Comparison of ENCODE assay signal across 28 mouse cellular contexts in the genomic region with DNA sequence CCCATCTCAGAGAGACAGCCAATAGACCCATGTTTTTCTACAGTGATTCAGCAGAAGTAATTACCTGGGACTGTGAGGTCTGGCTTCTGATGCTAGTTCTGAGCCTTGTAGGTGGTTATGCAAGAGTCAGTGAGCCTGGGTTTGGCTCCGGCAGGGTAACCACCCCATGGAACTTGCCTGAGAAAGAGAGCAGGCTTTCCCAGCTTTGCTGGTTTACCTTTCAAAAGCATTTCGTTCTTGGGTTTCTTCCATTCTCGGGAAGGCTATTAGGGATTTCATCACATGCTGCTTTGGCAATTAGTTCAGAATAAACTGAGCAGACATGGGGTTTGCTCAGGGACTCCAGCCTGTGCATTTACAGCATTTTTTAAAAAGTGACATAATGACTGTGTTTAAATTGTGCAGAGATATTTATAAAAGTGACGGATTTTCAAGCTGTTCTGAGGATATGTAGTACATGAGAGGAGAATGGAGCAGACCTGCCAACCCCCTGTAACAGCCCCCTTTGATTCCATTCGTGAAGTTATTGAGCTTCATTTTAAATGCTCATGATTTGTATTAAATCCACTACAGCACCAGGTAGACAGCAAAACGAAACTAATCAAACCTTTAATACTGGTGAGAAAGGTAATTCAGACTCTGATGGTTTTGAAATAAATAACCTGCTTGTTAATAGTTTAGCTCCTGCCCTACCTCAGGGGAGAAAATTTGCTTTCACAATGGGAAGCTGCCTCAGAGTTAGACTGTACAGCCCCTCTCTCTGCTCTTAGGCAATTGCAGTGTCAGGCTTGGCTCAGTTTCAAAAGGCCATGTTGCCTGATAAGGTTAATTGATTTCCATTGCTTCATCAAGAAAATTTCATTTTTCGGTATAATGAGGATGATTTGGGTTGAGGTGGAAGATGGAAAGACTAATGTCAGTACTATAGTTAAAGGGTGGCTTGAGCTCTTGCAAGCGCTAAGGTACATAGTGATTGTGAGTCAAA.
A peak's percentile ranks its signal among the peaks of the same experiment; 100 is the strongest.
DNase-seq lines count a peak whose midpoint lies in the region; ATAC-seq and TF ChIP-seq lines count a peak whose summit lies in the region.
"Had no signal": no experiment of that assay in that cellular context is flagged by ENCODE, and none has a peak within 500 bp of the region (broad histone marks: within the 10 kb centered on the region; RNA-seq: fewer than 3 reads in every experiment).

No protein-coding gene starts in this region.

- no peak overlapping the region for H3K9ac ChIP-seq in embryonic facial prominence, embryonic 14.5 days (ENCODE audit: low read depth, low read length)
- H3K9ac ChIP-seq in lung, embryonic 14.5 days: no peak overlapping the region
- H3K9ac ChIP-seq: forebrain, embryonic 12.5 days; heart, embryonic 12.5 days; hindbrain, embryonic 14.5 days; limb, embryonic 15.5 days; liver, embryonic 15.5 days; neural tube, embryonic 12.5 days had no signal

- no peak for TF ChIP-seq CTCF in left cerebral cortex, adult 2 months (IDR thresholded peaks at IDR 0.05)
- no peak for TF ChIP-seq CTCF in lung, embryonic 14.5 days (IDR thresholded peaks at IDR 0.05; ENCODE audit: low read depth)

- no peak overlapping the region for H3K27ac ChIP-seq in embryonic facial prominence, embryonic 14.5 days (replicated peaks; ENCODE audit: low read depth, low read length)
- H3K27ac ChIP-seq in embryonic facial prominence, embryonic 10.5 days (replicated peaks): no peak overlapping the region
- H3K27ac ChIP-seq in left cerebral cortex, adult 2 months: peak overlapping the region; percentile 63
- no peak overlapping the region for H3K27ac ChIP-seq in lung, embryonic 14.5 days (ENCODE audit: low read depth)
- H3K27ac ChIP-seq: forebrain, embryonic 12.5 days; heart, adult 2 months; hindbrain, embryonic 14.5 days; limb, embryonic 15.5 days; liver, embryonic 15.5 days; neural tube, embryonic 12.5 days had no signal

- no peaks in the 10 kb centered on the region for H3K4me1 ChIP-seq in embryonic facial prominence, embryonic 14.5 days (ENCODE audit: control insufficient read depth, insufficient read depth, low read length)
- H3K4me1 ChIP-seq in embryonic facial prominence, embryonic 10.5 days: no peaks in the 10 kb centered on the region
- no peaks in the 10 kb centered on the region for H3K4me1 ChIP-seq in lung, embryonic 14.5 days (ENCODE audit: insufficient read depth)
- H3K4me1 ChIP-seq: forebrain, embryonic 12.5 days; heart, embryonic 12.5 days; limb, embryonic 15.5 days; liver, embryonic 15.5 days; neural tube, embryonic 12.5 days had no signal

- ATAC-seq in embryonic facial prominence, embryonic 14.5 days (ENCODE audit: low read depth): no peak
- no peak for ATAC-seq in lung, embryonic 14.5 days (ENCODE audit: insufficient read depth)
- ATAC-seq: inflammation-experienced regulatory T-cells, adult 6 months; midbrain, embryonic 16.5 days; Patski had no signal

- no peaks in the 10 kb centered on the region for H3K36me3 ChIP-seq in embryonic facial prominence, embryonic 14.5 days (ENCODE audit: control insufficient read depth, insufficient read depth, low read length)
- H3K36me3 ChIP-seq in embryonic facial prominence, embryonic 10.5 days (replicated peaks): no peaks in the 10 kb centered on the region
- H3K36me3 ChIP-seq in lung, embryonic 14.5 days (ENCODE audit: insufficient read depth): no peaks in the 10 kb centered on the region
- H3K36me3 ChIP-seq: forebrain, embryonic 12.5 days; G1E; heart, embryonic 12.5 days; limb, embryonic 15.5 days; liver, embryonic 15.5 days; neural tube, embryonic 12.5 days had no signal

- H3K9me3 ChIP-seq in embryonic facial prominence, embryonic 14.5 days (ENCODE audit: control insufficient read depth, low read length): no peaks in the 10 kb centered on the region
- no peaks in the 10 kb centered on the region for H3K9me3 ChIP-seq in embryonic facial prominence, embryonic 10.5 days
- no peaks in the 10 kb centered on the region for H3K9me3 ChIP-seq in lung, embryonic 14.5 days (ENCODE audit: low read depth, low read length)
- H3K9me3 ChIP-seq: forebrain, embryonic 12.5 days; G1E; heart, embryonic 12.5 days; limb, embryonic 15.5 days; liver, embryonic 15.5 days; neural tube, embryonic 12.5 days had no signal

- 66% methylated on average over 8 of the region's 8 CpGs for WGBS in embryonic facial prominence, embryonic 14.5 days
- WGBS in embryonic facial prominence, embryonic 10.5 days: 84% methylated on average over 8 of the region's 8 CpGs
- WGBS in lung, embryonic 14.5 days: 65% methylated on average over 8 of the region's 8 CpGs

- H3K4me3 ChIP-seq in embryonic facial prominence, embryonic 14.5 days (ENCODE audit: low read depth, low read length): no peak overlapping the region
- H3K4me3 ChIP-seq in embryonic facial prominence, embryonic 10.5 days: no peak overlapping the region
- no peak overlapping the region for H3K4me3 ChIP-seq in left cerebral cortex, adult 2 months
- H3K4me3 ChIP-seq in lung, embryonic 14.5 days (ENCODE audit: low read depth, low read length): no peak overlapping the region
- H3K4me3 ChIP-seq: forebrain, embryonic 12.5 days; heart, adult 2 months; heart, embryonic 12.5 days; limb, embryonic 15.5 days; liver, embryonic 15.5 days; neural tube, embryonic 12.5 days had no signal

- DNase-seq in embryonic facial prominence, embryonic 14.5 days (ENCODE audit: low spot score): peak; percentile 30
- no peak for DNase-seq in embryonic facial prominence, embryonic 10.5 days (ENCODE audit: low spot score)
- DNase-seq in left cerebral cortex, adult 2 months (ENCODE audit: extremely low spot score in 1 of 2, low spot score in 2 of 2): no peak
- DNase-seq in left cerebral cortex, adult 9 months (ENCODE audit: low spot score in 2 of 2): no peak
- DNase-seq in lung, embryonic 14.5 days: peak; percentile 18
- no peak for DNase-seq in lung, adult 18-20 months
- DNase-seq in gonadal fat pad, adult 2 months (ENCODE audit: low read depth): peak; percentile 88
- no peak for DNase-seq in adrenal gland, postnatal 36 days
- DNase-seq: adrenal gland, postnatal 14 days; cerebellum, adult 18-20 months; gastrocnemius, postnatal 25 days; heart, adult 2 months; heart, postnatal 4 days; kidney, adult 11 months; kidney, postnatal 14 days; lung, postnatal 36 days; thymus, postnatal 14 days had no signal

- no peak overlapping the region for H3K4me2 ChIP-seq in embryonic facial prominence, embryonic 14.5 days (ENCODE audit: low read depth, low read length)
- H3K4me2 ChIP-seq in lung, embryonic 14.5 days: no peak overlapping the region
- H3K4me2 ChIP-seq: forebrain, embryonic 12.5 days; heart, embryonic 12.5 days; hindbrain, embryonic 14.5 days; limb, embryonic 15.5 days; liver, embryonic 15.5 days; midbrain, embryonic 11.5 days; neural tube, embryonic 12.5 days had no signal

- H3K27me3 ChIP-seq in embryonic facial prominence, embryonic 14.5 days (replicated peaks; ENCODE audit: control insufficient read depth, insufficient read depth, low read length): no peaks in the 10 kb centered on the region
- H3K27me3 ChIP-seq in embryonic facial prominence, embryonic 10.5 days (replicated peaks; ENCODE audit: low read depth, poor library complexity, severe bottlenecking): no peaks in the 10 kb centered on the region
- no peaks in the 10 kb centered on the region for H3K27me3 ChIP-seq in lung, embryonic 14.5 days (ENCODE audit: insufficient read depth, low read length)
- H3K27me3 ChIP-seq: forebrain, embryonic 12.5 days; heart, embryonic 12.5 days; limb, embryonic 15.5 days; liver, embryonic 15.5 days; neural tube, embryonic 12.5 days; Patski had no signal

- intact Hi-C loops in left cerebral cortex, adult 2 months (cut with DNase I): no loop called here

Comparison
In these comparisons a context has a peak if more than half of its experiments do, and no peak if none do; other contexts are left out.
1. DNase-seq: peak in embryonic facial prominence, embryonic 14.5 days (single experiment), lung, embryonic 14.5 days (single experiment) and gonadal fat pad, adult 2 months (single experiment); none in embryonic facial prominence, embryonic 10.5 days (single experiment), left cerebral cortex, adult 2 months (0 of 2), left cerebral cortex, adult 9 months (0 of 2), lung, adult 18-20 months (0 of 2) and adrenal gland, postnatal 36 days (0 of 2).